Mouse (Mus musculus) kidney, embryonic 16.5 days (tissue): Measurements from ENCODE around the gene Kcnj3. TPM values are rescaled to one million over a fixed set of nuclear protein-coding genes. Genes with fewer than 3 reads are reported as not detected.
"Not testable (repeated sequence)": the region's sequence is repeated elsewhere in the genome, so short reads cannot be mapped to it uniquely, and the experiment has no call there.

Experiments
- ATAC-seq: fragments of 200-750 bp; cut with Nextera tagmentation; 2 replicates; pipeline ENCODE4 v1.8.0; 2017; ENCODE audit warnings: moderate TSS enrichment; ENCODE audit not compliant: low FRiP score, low TSS enrichment
- H3K27ac ChIP-seq: fragments of 300-500 bp; sonication (generic); 2 replicates; pipeline ENCODE4 v1.5.1; 2014; ENCODE audit warnings: low read length
- H3K27me3 ChIP-seq: fragments of 300-500 bp; sonication (generic); 2 replicates; pipeline ENCODE4 v1.6.1; 2014; ENCODE audit warnings: low read length, control low read depth, mixed read lengths; ENCODE audit not compliant: insufficient read depth
- H3K36me3 ChIP-seq: fragments of 300-500 bp; sonication (generic); 2 replicates; pipeline ENCODE4 v1.6.1; 2014; ENCODE audit warnings: low read length, control low read depth, mixed read lengths; ENCODE audit not compliant: insufficient read depth
- H3K4me1 ChIP-seq: fragments of 300-500 bp; sonication (generic); 2 replicates; pipeline ENCODE4 v1.6.1; 2014; ENCODE audit warnings: low read length, control low read depth, mixed read lengths; ENCODE audit not compliant: insufficient read depth
- H3K4me2 ChIP-seq: fragments of 300-500 bp; sonication (generic); replicated peaks from 2 replicates; pipeline ENCODE4 v1.6.1; 2014; ENCODE audit warnings: low read depth, low read length
- H3K4me3 ChIP-seq: fragments of 300-500 bp; sonication (generic); 2 replicates; pipeline ENCODE4 v1.5.1; 2014; ENCODE audit warnings: mild to moderate bottlenecking, low read length
- H3K9ac ChIP-seq: fragments of 300-500 bp; sonication (generic); replicated peaks from 2 replicates; pipeline ENCODE4 v1.6.1; 2014; ENCODE audit warnings: low read length
- H3K9me3 ChIP-seq: fragments of 300-500 bp; sonication (generic); 2 replicates; pipeline ENCODE4 v1.6.1; 2016; ENCODE audit warnings: low read length, control low read depth
- WGBS: fragments of 180-500 bp; shearing (Covaris S2); extraction: QIAGEN DNeasy Blood & Tissue Kit; methylation state at CpG from one replicate; pipeline ENCODE4 v1.1.7; 2014; 5-methylcytosine and 5-hydroxymethylcytosine counted together
- polyA plus RNA-seq: library from polyadenylated mRNA; unstranded; fragments of >200 nt; fragmentation: Nextera tagmentation; extraction: Ambion mirVana; gene quantifications from 2 replicates; pipeline ENCODE4 v1.2.1, GENCODE M21; 2015

Kcnj3 gene
- polyA plus RNA-seq, 1 experiment from 2014 or later, result 0.06 TPM

- no peaks in the 10 kb centered on the region for H3K36me3 ChIP-seq
- H3K4me1 ChIP-seq, result peaks cover 5% of the 10 kb centered on the region; the same call in 1 of the 2 replicates
- no peak overlapping the region for H3K4me2 ChIP-seq
- H3K27ac ChIP-seq, result no peak overlapping the region
- H3K4me3 ChIP-seq, result no peak overlapping the region
- WGBS, result 81% methylated on average over 2 of the region's 2 CpGs
- no peak overlapping the region for H3K9ac ChIP-seq
- no peak for ATAC-seq
- H3K27me3 ChIP-seq, result peaks cover 15% of the 10 kb centered on the region
- no peaks in the 10 kb centered on the region for H3K9me3 ChIP-seq
These were observed 6.2 kb downstream of the Kcnj3 start for GRCm38 (mm10) chr2:55442006-55442405.

DNA sequence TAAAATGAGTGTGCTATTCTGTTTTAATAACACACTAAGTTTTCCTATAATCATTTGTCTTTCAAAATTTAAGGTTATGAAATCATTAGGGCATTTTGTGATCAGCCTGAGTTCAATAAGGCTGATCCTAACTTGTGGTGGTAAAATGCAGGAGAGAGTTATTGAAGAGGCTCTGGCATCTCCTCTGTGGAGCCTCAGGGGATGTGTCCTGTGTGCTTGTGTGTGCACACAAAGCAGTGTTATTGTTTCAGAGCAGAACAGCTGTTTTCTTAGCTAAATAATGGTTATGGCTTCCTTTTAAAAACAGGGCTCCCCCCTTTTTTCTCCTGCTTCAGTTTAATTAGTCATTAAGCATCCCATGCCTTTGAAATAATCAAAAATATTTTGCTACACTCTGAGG, 11.5 kb downstream of the Kcnj3 start:
- no peak overlapping the region for H3K9ac ChIP-seq
- H3K4me3 ChIP-seq, result no peak overlapping the region
- H3K4me2 ChIP-seq, result no peak overlapping the region
- H3K27ac ChIP-seq, result no peak overlapping the region
- no peaks in the 10 kb centered on the region for H3K36me3 ChIP-seq
- no peaks in the 10 kb centered on the region for H3K9me3 ChIP-seq
- ATAC-seq, result no peak
- no peaks in the 10 kb centered on the region for H3K4me1 ChIP-seq
- no peaks in the 10 kb centered on the region for H3K27me3 ChIP-seq

DNA sequence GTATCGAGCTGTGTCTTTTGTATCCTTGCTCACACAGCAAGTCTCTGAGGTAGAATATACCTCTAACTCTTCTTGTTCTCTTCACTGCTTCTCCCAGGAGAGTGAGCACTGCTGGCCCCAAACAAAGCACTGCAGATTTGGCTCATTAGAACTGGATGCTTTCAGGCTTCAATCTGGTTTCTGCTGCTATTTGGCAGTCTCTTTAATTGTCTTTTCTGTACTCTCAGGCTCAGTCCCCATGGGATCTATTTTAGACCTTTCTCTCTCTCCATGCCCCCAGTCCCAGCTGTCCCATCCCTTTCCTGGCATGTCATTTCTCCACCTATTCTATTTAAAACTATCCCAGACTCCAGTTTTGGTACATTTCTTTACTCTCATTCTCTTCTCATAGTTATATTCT, 15.0 kb downstream of the Kcnj3 start:
- Histone ChIP-seq H3K36me3 (no peaks in the 10 kb centered on the region), H3K27ac (no peak overlapping the region), H3K4me2 (no peak overlapping the region), H3K4me3 (no peak overlapping the region), H3K9me3 (no peaks in the 10 kb centered on the region), H3K9ac (no peak overlapping the region), H3K27me3 (no peaks in the 10 kb centered on the region), H3K4me1 (no peaks in the 10 kb centered on the region)
- ATAC-seq, result no peak
- WGBS, result 85% methylated on average over 1 of the region's 1 CpGs

DNA sequence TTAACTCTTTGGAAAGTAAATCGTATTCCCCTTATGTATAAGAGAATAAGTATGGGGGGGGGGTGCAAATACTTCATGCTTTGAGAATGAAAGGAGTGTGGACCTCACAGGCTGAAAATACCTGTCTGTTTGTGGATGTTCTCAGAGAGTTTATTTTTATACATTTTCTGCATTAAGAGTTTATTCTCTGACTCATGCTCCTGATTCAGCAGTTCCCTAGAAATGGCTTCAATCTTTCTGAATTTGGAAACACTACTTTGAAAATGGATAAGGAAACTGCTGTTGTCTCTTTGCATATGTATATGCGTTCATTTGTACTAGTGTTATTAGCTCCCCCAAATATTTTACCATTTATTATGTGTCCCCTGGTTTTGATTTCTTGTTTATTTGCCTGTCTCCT, 23.4 kb downstream of the Kcnj3 start:
- Histone ChIP-seq H3K4me1 (no peaks in the 10 kb centered on the region), H3K9me3 (no peaks in the 10 kb centered on the region), H3K27ac (no peak overlapping the region), H3K27me3 (no peaks in the 10 kb centered on the region), H3K9ac (no peak overlapping the region), H3K4me2 (no peak overlapping the region), H3K36me3 (no peaks in the 10 kb centered on the region), H3K4me3 (no peak overlapping the region)
- WGBS, result 87% methylated on average over 2 of the region's 2 CpGs
- ATAC-seq, result no peak

DNA sequence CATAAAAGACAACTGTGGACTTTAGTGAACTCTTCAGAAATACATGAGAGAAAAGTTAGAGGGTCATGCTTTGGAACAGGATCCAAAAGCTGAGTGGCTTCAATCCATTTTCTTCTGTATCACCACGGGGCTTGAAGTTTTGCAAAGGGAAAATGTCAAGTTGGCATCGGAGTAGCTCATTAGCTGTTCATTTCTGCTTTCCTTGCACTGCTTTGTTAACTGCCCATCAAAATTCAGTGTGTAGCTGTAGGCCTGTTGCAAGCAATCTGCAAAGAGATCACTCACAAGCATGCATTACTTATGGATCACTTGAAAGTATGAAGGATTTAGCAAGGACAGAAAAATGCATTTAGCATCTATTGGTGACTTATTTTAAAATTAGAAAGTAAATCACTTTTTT, 33.4 kb downstream of the Kcnj3 start:
- H3K27me3 ChIP-seq, result no peaks in the 10 kb centered on the region
- H3K27ac ChIP-seq, result no peak overlapping the region
- ATAC-seq, result no peak
- H3K4me2 ChIP-seq, result no peak overlapping the region
- H3K4me3 ChIP-seq, result no peak overlapping the region
- no peaks in the 10 kb centered on the region for H3K36me3 ChIP-seq
- H3K4me1 ChIP-seq, result no peaks in the 10 kb centered on the region
- WGBS, result 92% methylated on average over 2 of the region's 2 CpGs
- no peak overlapping the region for H3K9ac ChIP-seq
- no peaks in the 10 kb centered on the region for H3K9me3 ChIP-seq

DNA sequence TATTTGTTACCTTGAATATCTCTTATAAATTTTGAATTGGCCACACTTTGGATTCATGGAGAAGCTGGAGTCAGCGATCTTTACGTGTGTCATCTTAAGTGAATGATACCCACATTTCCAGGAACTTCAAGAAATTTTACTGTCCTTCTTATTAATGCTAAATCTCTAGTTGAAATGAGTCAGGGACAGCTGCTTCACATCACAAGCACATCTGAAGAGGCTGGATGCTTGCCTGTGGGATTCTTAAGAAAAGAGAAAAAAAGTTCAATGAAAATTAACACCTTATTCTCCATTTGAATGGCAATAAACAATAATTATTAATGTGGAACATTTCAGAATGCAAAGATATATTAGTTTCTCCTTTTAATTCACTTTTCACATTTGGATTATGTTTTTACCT, 34.2 kb downstream of the Kcnj3 start:
- WGBS, result 83% methylated on average over 2 of the region's 2 CpGs

DNA sequence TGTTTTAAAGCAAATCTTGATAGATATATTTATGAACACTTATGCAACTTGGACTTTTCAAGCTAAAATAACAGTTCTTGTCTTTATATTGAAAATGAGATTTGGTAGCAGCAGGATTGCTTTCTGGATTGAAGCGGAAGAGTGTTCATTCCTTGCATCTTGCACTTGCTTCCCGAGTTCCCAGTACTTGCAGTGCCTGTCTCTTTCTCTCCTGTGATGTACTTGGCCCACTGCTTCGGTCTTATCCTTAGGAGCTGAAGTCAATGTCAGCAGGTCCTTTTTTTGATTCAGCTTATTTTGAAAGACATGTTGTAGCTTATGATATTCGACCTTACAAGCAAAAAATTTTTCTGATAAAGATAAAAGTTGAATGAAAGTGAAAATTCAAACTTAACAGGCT, 43.7 kb downstream of the Kcnj3 start:
- Histone ChIP-seq H3K4me3 (no peak overlapping the region), H3K27ac (no peak overlapping the region), H3K9me3 (no peaks in the 10 kb centered on the region), H3K9ac (no peak overlapping the region), H3K27me3 (no peaks in the 10 kb centered on the region), H3K4me2 (no peak overlapping the region), H3K36me3 (no peaks in the 10 kb centered on the region), H3K4me1 (no peaks in the 10 kb centered on the region)
- no peak for ATAC-seq
- 71% methylated on average over 4 of the region's 4 CpGs for WGBS

More for the DNA sequence above, 34.2 kb downstream of the Kcnj3 start:
- Histone ChIP-seq H3K27me3 (no peaks in the 10 kb centered on the region), H3K9me3 (no peaks in the 10 kb centered on the region), H3K9ac (no peak overlapping the region), H3K36me3 (no peaks in the 10 kb centered on the region), H3K4me2 (no peak overlapping the region), H3K27ac (no peak overlapping the region), H3K4me1 (no peaks in the 10 kb centered on the region), H3K4me3 (no peak overlapping the region)
- ATAC-seq, result no peak

DNA sequence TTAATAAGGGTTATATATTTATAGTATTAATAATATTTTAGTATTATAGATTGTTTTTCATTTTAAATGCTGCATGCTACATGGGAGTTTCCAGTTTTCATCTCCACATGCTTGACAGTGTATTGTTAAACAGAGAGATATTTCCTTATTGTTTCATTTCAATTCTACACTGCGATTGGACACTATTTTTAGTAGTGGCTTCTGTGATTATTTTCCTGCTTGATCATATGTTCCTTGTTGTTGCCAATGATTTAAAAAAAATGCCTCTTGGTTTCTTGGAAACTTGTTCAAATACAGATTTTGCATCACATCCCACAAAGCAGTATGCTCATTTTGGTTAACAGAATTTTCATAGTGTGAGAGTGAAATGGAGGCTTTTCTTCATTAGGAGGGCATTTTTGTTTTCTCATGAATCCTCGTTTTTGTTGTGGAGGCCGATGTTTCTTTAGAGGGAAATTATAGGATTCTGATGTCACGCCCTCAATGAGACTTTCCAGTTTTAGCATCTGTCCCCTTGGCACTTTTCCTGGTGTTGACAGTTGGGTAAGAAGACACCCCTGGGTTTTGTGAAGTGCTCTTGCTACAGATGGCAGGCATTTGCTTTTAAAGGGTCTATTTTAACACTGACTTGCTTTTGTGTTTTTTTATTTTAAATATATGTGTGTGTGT, 44.3 kb downstream of the Kcnj3 start:
- Histone ChIP-seq H3K4me2 (no peak overlapping the region), H3K9me3 (no peaks in the 10 kb centered on the region), H3K27ac (no peak overlapping the region), H3K4me1 (no peaks in the 10 kb centered on the region), H3K27me3 (no peaks in the 10 kb centered on the region), H3K4me3 (no peak overlapping the region), H3K9ac (no peak overlapping the region), H3K36me3 (no peaks in the 10 kb centered on the region)
- WGBS, result 75% methylated on average over 4 of the region's 4 CpGs
- ATAC-seq, result no peak

GRCm38 (mm10) chr2:55480602-55480965, 44.8 kb downstream of the Kcnj3 start:
- ATAC-seq, result no peak
- no peak overlapping the region for H3K4me3 ChIP-seq
- H3K27ac ChIP-seq, result no peak overlapping the region
- H3K9me3 ChIP-seq, result no peaks in the 10 kb centered on the region
- no peaks in the 10 kb centered on the region for H3K27me3 ChIP-seq
- H3K9ac ChIP-seq, result no peak overlapping the region
- no peaks in the 10 kb centered on the region for H3K36me3 ChIP-seq
- no peaks in the 10 kb centered on the region for H3K4me1 ChIP-seq
- no peak overlapping the region for H3K4me2 ChIP-seq

- H3K36me3 ChIP-seq, H3K27ac ChIP-seq, H3K9ac ChIP-seq, ATAC-seq, H3K4me2 ChIP-seq, H3K4me1 ChIP-seq, H3K27me3 ChIP-seq, H3K4me3 ChIP-seq, H3K9me3 ChIP-seq: not testable (repeated sequence)
- WGBS, result 89% methylated on average over 7 of the region's 7 CpGs
These were observed 49.8 kb downstream of the Kcnj3 start for GRCm38 (mm10) chr2:55485500-55486129.
